Mouse (Mus musculus) spleen, postnatal 14 days (tissue): ENCODE results near the gene Bmpr1b.

Source experiments
- DNase-seq, 2 experiments: peaks; one replicate each; pipeline ENCODE4 v3.0.0; 2021 to 2022; ENCODE audit warnings: low spot score in 2 of 2

The Bmpr1b gene

GRCm38 (mm10) chr3:142114190-142114589 is 55.0 kb downstream of the Bmpr1b start:
- no peak for DNase-seq

GRCm38 (mm10) chr3:142113208-142113607 is 56.0 kb downstream of the Bmpr1b start:
- no peak for DNase-seq

- no peak for DNase-seq
Measured at GRCm38 (mm10) chr3:142106227-142106626, 63.0 kb downstream of the Bmpr1b start.

GRCm38 (mm10) chr3:142104027-142104805 is 65.0 kb downstream of the Bmpr1b start:
- no peak for DNase-seq

GRCm38 (mm10) chr3:142103622-142104021 is 65.6 kb downstream of the Bmpr1b start:
- no peak for DNase-seq

- no peak for DNase-seq
Measured at GRCm38 (mm10) chr3:142099151-142099550, 70.1 kb downstream of the Bmpr1b start.

- no peak for DNase-seq
Measured at GRCm38 (mm10) chr3:142094049-142094448, 75.2 kb downstream of the Bmpr1b start.

- DNase-seq: no peak
Measured at GRCm38 (mm10) chr3:142089684-142090083, 79.5 kb downstream of the Bmpr1b start.

GRCm38 (mm10) chr3:142085938-142086337 is 83.3 kb downstream of the Bmpr1b start:
- DNase-seq: no peak

- DNase-seq: no peak
Measured at GRCm38 (mm10) chr3:142084091-142084490, 85.1 kb downstream of the Bmpr1b start.

GRCm38 (mm10) chr3:142077723-142078302 is 91.4 kb downstream of the Bmpr1b start:
- no peak for DNase-seq

GRCm38 (mm10) chr3:142071601-142072000 is 97.6 kb downstream of the Bmpr1b start:
- no peak for DNase-seq

- DNase-seq: no peak
Measured at GRCm38 (mm10) chr3:142066792-142067346, 102.4 kb downstream of the Bmpr1b start.

- DNase-seq: no peak
Measured at GRCm38 (mm10) chr3:142065111-142065510, 104.1 kb downstream of the Bmpr1b start.

GRCm38 (mm10) chr3:142063536-142064226 is 105.5 kb downstream of the Bmpr1b start:
- DNase-seq: no peak

- no peak for DNase-seq
Measured at GRCm38 (mm10) chr3:142061267-142061666, 108.0 kb downstream of the Bmpr1b start.

- DNase-seq: no peak
Measured at GRCm38 (mm10) chr3:142059890-142060289, 109.3 kb downstream of the Bmpr1b start.

- DNase-seq: no peak
Measured at GRCm38 (mm10) chr3:142050681-142051080, 118.5 kb downstream of the Bmpr1b start.

GRCm38 (mm10) chr3:142049610-142050009 is 119.6 kb downstream of the Bmpr1b start:
- DNase-seq: no peak

GRCm38 (mm10) chr3:142049093-142049492 is 120.1 kb downstream of the Bmpr1b start:
- no peak for DNase-seq

GRCm38 (mm10) chr3:142048493-142048892 is 120.7 kb downstream of the Bmpr1b start:
- no peak for DNase-seq

- no peak for DNase-seq
Measured at GRCm38 (mm10) chr3:142043463-142043862, 125.8 kb downstream of the Bmpr1b start.
